Mouse (Mus musculus): ENCODE results near the gene Mab21l2. TPM values are rescaled to one million over a fixed set of nuclear protein-coding genes. Genes with fewer than 3 reads are reported as not detected.

The Mab21l2 gene
- total and polyA plus RNA-seq, 3 experiments: not detected

GRCm38 (mm10) chr3:86550301-86551010, 2.0 kb upstream of the Mab21l2 start:
- Histone ChIP-seq H3K27me3 (ENCODE audit: control insufficient read depth in 1 of 2, insufficient read depth in 2 of 2, low read length in 2 of 2) (no peaks in the 10 kb centered on the region), H3K9ac (ENCODE audit: control insufficient read depth, low read depth, low read length, poor library complexity, severe bottlenecking) (no peak overlapping the region)
- DNase-seq (ENCODE audit: low read depth, low spot score): no peak

GRCm38 (mm10) chr3:86547251-86547791, 1.1 kb downstream of the Mab21l2 start:
- Histone ChIP-seq H3K9me3 (replicated peaks; ENCODE audit: insufficient read depth, low read length) (no peaks in the 10 kb centered on the region), H3K27ac (ENCODE audit: control insufficient read depth, low read depth, low read length) (no peak overlapping the region), H3K79me2 (ENCODE audit: control insufficient read depth, insufficient read depth, low read length, poor library complexity) (no peaks in the 10 kb centered on the region), H3K27me3 (ENCODE audit: control insufficient read depth in 1 of 2, insufficient read depth in 2 of 2, low read length in 2 of 2) (no peaks in the 10 kb centered on the region), H3K9ac (ENCODE audit: control insufficient read depth, low read depth, low read length, poor library complexity, severe bottlenecking) (no peak overlapping the region), H3K4me3 (ENCODE audit: control insufficient read depth in 1 of 2, insufficient read depth in 1 of 2, low read depth in 2 of 2, low read length in 2 of 2) (no peak overlapping the region), H3K4me1 (ENCODE audit: control insufficient read depth in 1 of 2, insufficient read depth in 2 of 2, low read length in 2 of 2) (peaks cover 0 to 6% of the 10 kb centered on the region in 2 experiments; a peak in 2 of 4 replicates), H3K36me3 (ENCODE audit: control insufficient read depth in 1 of 2, insufficient read depth in 2 of 2, low read length in 2 of 2) (no peaks in the 10 kb centered on the region)
- TF ChIP-seq EP300 (IDR thresholded peaks at IDR 0.05; ENCODE audit: low read depth in 1 of 2, low read length in 2 of 2): no peak
- no peak for TF ChIP-seq MXI1 (IDR thresholded peaks at IDR 0.05; ENCODE audit: low read depth, low read length)
- no peak for TF ChIP-seq TBP (IDR thresholded peaks at IDR 0.05; ENCODE audit: low read depth, low read length)
- TF ChIP-seq TCF12 (IDR thresholded peaks at IDR 0.05; ENCODE audit: low read depth, low read length): no peak
- TF ChIP-seq GABPA (IDR thresholded peaks at IDR 0.05; ENCODE audit: low read depth, low read length): no peak
- TF ChIP-seq BHLHE40 (IDR thresholded peaks at IDR 0.05; ENCODE audit: borderline replicate concordance, low read depth, low read length): no peak
- TF ChIP-seq ZC3H11A (IDR thresholded peaks at IDR 0.05; ENCODE audit: low read depth, low read length): no peak
- TF ChIP-seq USF1 (IDR thresholded peaks at IDR 0.05; ENCODE audit: low read depth, low read length): no peak
- TF ChIP-seq MAFK (IDR thresholded peaks at IDR 0.05; ENCODE audit: borderline replicate concordance, low read depth, low read length): no peak
- TF ChIP-seq POLR2AphosphoS2 (IDR thresholded peaks at IDR 0.05; ENCODE audit: low read length): no peak
- TF ChIP-seq HCFC1 (IDR thresholded peaks at IDR 0.05; ENCODE audit: low read depth, low read length): no peak
- TF ChIP-seq ZMIZ1 (IDR thresholded peaks at IDR 0.05; ENCODE audit: low read depth, low read length): no peak
- no peak for TF ChIP-seq CHD2 (IDR thresholded peaks at IDR 0.05; ENCODE audit: low read length)
- no peak for TF ChIP-seq POLR2AphosphoS5 (IDR thresholded peaks at IDR 0.05; ENCODE audit: borderline replicate concordance, low read depth, low read length)
- TF ChIP-seq POLR2A (IDR thresholded peaks at IDR 0.05; ENCODE audit: control insufficient read depth in 1 of 2, insufficient read depth in 1 of 2, low read depth in 1 of 2, low read length in 2 of 2, poor library complexity in 1 of 2): no peak
- no peak for TF ChIP-seq SMC3 (IDR thresholded peaks at IDR 0.05; ENCODE audit: low read depth, low read length)
- no peak for TF ChIP-seq SIN3A (IDR thresholded peaks at IDR 0.05; ENCODE audit: low read length)
- no peak for DNase-seq (ENCODE audit: low read depth, low spot score)

More at GRCm38 (mm10) chr3:86550301-86551010, 2.0 kb upstream of the Mab21l2 start:
- H3K27ac ChIP-seq (ENCODE audit: control insufficient read depth, low read depth, low read length): no peak overlapping the region
- H3K9me3 ChIP-seq (replicated peaks; ENCODE audit: insufficient read depth, low read length): no peaks in the 10 kb centered on the region
- H3K36me3 ChIP-seq (ENCODE audit: control insufficient read depth in 1 of 2, insufficient read depth in 2 of 2, low read length in 2 of 2): no peaks in the 10 kb centered on the region
- no peak overlapping the region for H3K4me3 ChIP-seq (ENCODE audit: control insufficient read depth in 1 of 2, insufficient read depth in 1 of 2, low read depth in 2 of 2, low read length in 2 of 2)
- no peaks in the 10 kb centered on the region for H3K4me1 ChIP-seq (ENCODE audit: control insufficient read depth in 1 of 2, insufficient read depth in 2 of 2, low read length in 2 of 2)
- TF ChIP-seq CTCF (IDR thresholded peaks at IDR 0.05 in 2 of 3, conservative IDR thresholded peaks at IDR 0.05 in 1 of 3; ENCODE audit: control insufficient read depth in 1 of 3, insufficient read depth in 1 of 3, low read depth in 2 of 3, low read length in 3 of 3, poor library complexity in 1 of 3, severe bottlenecking in 1 of 3): no peak
- no peaks in the 10 kb centered on the region for H3K79me2 ChIP-seq (ENCODE audit: control insufficient read depth, insufficient read depth, low read length, poor library complexity)

All from MEL (cell line).